Mouse (Mus musculus) forebrain, embryonic 14.5 days (tissue): ENCODE measurements around the gene Mxd4. TPM values are rescaled to one million over a fixed set of nuclear protein-coding genes. Genes with fewer than 3 reads are reported as not detected.

Source experiments
- ATAC-seq: fragments of 200-750 bp; cut with Nextera tagmentation; 2 replicates; pipeline ENCODE4 v1.8.0; 2017; ENCODE audit warnings: mild to moderate bottlenecking, moderate library complexity
- DNase-seq: peaks from one replicate; pipeline ENCODE4 v3.0.0-alpha.2; 2015; ENCODE audit warnings: low spot score
- H3K27ac ChIP-seq: fragments of 300-500 bp; sonication (generic); 2 replicates; pipeline ENCODE4 v1.5.1; 2014; ENCODE audit warnings: low read depth, mild to moderate bottlenecking, control low read depth, low read length, moderate library complexity
- H3K27me3 ChIP-seq: fragments of 300-500 bp; sonication (generic); replicated peaks from 2 replicates; pipeline ENCODE4 v1.6.1; 2014; ENCODE audit warnings: low read length, control low read depth, mixed read lengths; ENCODE audit not compliant: control insufficient read depth, insufficient read depth
- H3K36me3 ChIP-seq: fragments of 300-500 bp; sonication (generic); 2 replicates; pipeline ENCODE4 v1.6.1; 2014; ENCODE audit warnings: low read length, control low read depth; ENCODE audit not compliant: control insufficient read depth, insufficient read depth
- H3K4me1 ChIP-seq: fragments of 300-500 bp; sonication (generic); 2 replicates; pipeline ENCODE4 v1.6.1; 2014; ENCODE audit warnings: antibody characterized with exemption, low read length, control low read depth; ENCODE audit not compliant: control insufficient read depth, insufficient read depth
- H3K4me2 ChIP-seq: fragments of 300-500 bp; sonication (generic); 2 replicates; pipeline ENCODE4 v1.6.1; 2014; ENCODE audit warnings: mild to moderate bottlenecking, control low read depth, low read length
- H3K4me3 ChIP-seq: fragments of 300-500 bp; sonication (generic); 2 replicates; pipeline ENCODE4 v1.5.1; 2014; ENCODE audit warnings: low read depth, low read length, control low read depth
- H3K9ac ChIP-seq: fragments of 300-500 bp; sonication (generic); 2 replicates; pipeline ENCODE4 v1.6.1; 2014; ENCODE audit warnings: mild to moderate bottlenecking, low read length, control low read depth, moderate library complexity
- H3K9me3 ChIP-seq: fragments of 300-500 bp; sonication (generic); replicated peaks from 2 replicates; pipeline ENCODE4 v1.6.1; 2016; ENCODE audit warnings: low read length, control low read depth, mixed read lengths; ENCODE audit not compliant: control insufficient read depth
- WGBS: fragments of 180-500 bp; shearing (Covaris S2); extraction: QIAGEN DNeasy Blood & Tissue Kit; methylation state at CpG from one replicate; pipeline ENCODE4 v1.1.7; 2014; 5-methylcytosine and 5-hydroxymethylcytosine counted together
- polyA plus RNA-seq: library from polyadenylated mRNA; unstranded; fragments of >200 nt; fragmentation: Nextera tagmentation; extraction: Ambion mirVana; gene quantifications from 2 replicates; pipeline ENCODE4 v1.2.1, GENCODE M21; 2014

Gene Mxd4
- polyA plus RNA-seq = 25.7 and 29.9 TPM in 2 replicates

- DNase-seq (peak; percentile 100), ATAC-seq (peak; percentile 99)
- H3K4me2 ChIP-seq = peak within 1 kb of the TSS; percentile 90
- H3K4me3 ChIP-seq = peak within 1 kb of the TSS; percentile 91
- under 1% methylated on average over 59 of the region's 60 CpGs for WGBS
- peaks cover 10% of the 10 kb centered on the region; the same call in 1 of the 2 replicates for H3K36me3 ChIP-seq
- H3K9me3 ChIP-seq = no peaks in the 10 kb centered on the region
- peaks cover 27% of the 10 kb centered on the region for H3K4me1 ChIP-seq
- H3K27me3 ChIP-seq = no peaks in the 10 kb centered on the region
- peak within 1 kb of the TSS; percentile 84 for H3K9ac ChIP-seq
- H3K27ac ChIP-seq = peak within 1 kb of the TSS; percentile 90
Observed at GRCm38 (mm10) chr5:34187601-34188316, at the start of gene Mxd4. TSS of gene Mxd4 (minus strand) at chr5:34187720.

- Histone ChIP-seq H3K4me2 (no peak overlapping the region), H3K9ac (no peak overlapping the region), H3K36me3 (no peaks in the 10 kb centered on the region), H3K27me3 (no peaks in the 10 kb centered on the region), H3K4me3 (no peak overlapping the region), H3K9me3 (no peaks in the 10 kb centered on the region), H3K4me1 (no peaks in the 10 kb centered on the region), H3K27ac (no peak overlapping the region)
- DNase-seq (no peak), ATAC-seq (no peak)
- WGBS = 55% methylated on average over 10 of the region's 10 CpGs
Observed at GRCm38 (mm10) chr5:34235898-34236420, 48.4 kb upstream of the Mxd4 start.

GRCm38 (mm10) chr5:34235056-34235455 lies 47.5 kb upstream of the Mxd4 start:
- no peaks in the 10 kb centered on the region for H3K4me1 ChIP-seq
- no peaks in the 10 kb centered on the region for H3K27me3 ChIP-seq
- DNase-seq = no peak
- no peak for ATAC-seq
- H3K4me3 ChIP-seq = no peak overlapping the region
- no peak overlapping the region for H3K27ac ChIP-seq
- no peaks in the 10 kb centered on the region for H3K36me3 ChIP-seq
- H3K9me3 ChIP-seq = no peaks in the 10 kb centered on the region
- 66% methylated on average over 4 of the region's 4 CpGs for WGBS
- H3K9ac ChIP-seq = no peak overlapping the region
- no peak overlapping the region for H3K4me2 ChIP-seq

- H3K4me1 ChIP-seq = no peaks in the 10 kb centered on the region
- no peak overlapping the region for H3K4me3 ChIP-seq
- DNase-seq (no peak), ATAC-seq (no peak)
- H3K27me3 ChIP-seq = no peaks in the 10 kb centered on the region
- 81% methylated on average over 6 of the region's 6 CpGs for WGBS
- no peaks in the 10 kb centered on the region for H3K9me3 ChIP-seq
- H3K27ac ChIP-seq = no peak overlapping the region
- H3K9ac ChIP-seq = no peak overlapping the region
- H3K4me2 ChIP-seq = no peak overlapping the region
- H3K36me3 ChIP-seq = no peaks in the 10 kb centered on the region
Observed at GRCm38 (mm10) chr5:34233221-34233515, 45.6 kb upstream of the Mxd4 start.

- Histone ChIP-seq H3K36me3 (no peaks in the 10 kb centered on the region), H3K9me3 (no peaks in the 10 kb centered on the region), H3K4me3 (no peak overlapping the region), H3K27me3 (no peaks in the 10 kb centered on the region), H3K27ac (no peak overlapping the region), H3K9ac (no peak overlapping the region), H3K4me1 (no peaks in the 10 kb centered on the region), H3K4me2 (no peak overlapping the region)
- DNase-seq = no peak
- 69% methylated on average over 8 of the region's 8 CpGs for WGBS
- no peak for ATAC-seq
Observed at GRCm38 (mm10) chr5:34232481-34233220, 45.1 kb upstream of the Mxd4 start.

GRCm38 (mm10) chr5:34231901-34232300 lies 44.4 kb upstream of the Mxd4 start:
- H3K4me1 ChIP-seq = no peaks in the 10 kb centered on the region

GRCm38 (mm10) chr5:34230599-34231485 lies 43.3 kb upstream of the Mxd4 start:
- no peak for ATAC-seq
- Histone ChIP-seq H3K27me3 (no peaks in the 10 kb centered on the region), H3K9me3 (no peaks in the 10 kb centered on the region), H3K36me3 (no peaks in the 10 kb centered on the region), H3K4me2 (no peak overlapping the region), H3K4me1 (no peaks in the 10 kb centered on the region), H3K27ac (no peak overlapping the region), H3K4me3 (no peak overlapping the region), H3K9ac (no peak overlapping the region)
- DNase-seq = no peak
- WGBS = 91% methylated on average over 9 of the region's 9 CpGs

More at GRCm38 (mm10) chr5:34231901-34232300, 44.4 kb upstream of the Mxd4 start:
- 87% methylated on average over 6 of the region's 6 CpGs for WGBS
- Histone ChIP-seq H3K4me3 (no peak overlapping the region), H3K27me3 (no peaks in the 10 kb centered on the region), H3K9ac (no peak overlapping the region), H3K4me2 (no peak overlapping the region), H3K36me3 (no peaks in the 10 kb centered on the region), H3K27ac (no peak overlapping the region), H3K9me3 (no peaks in the 10 kb centered on the region)
- no peak for ATAC-seq
- no peak for DNase-seq

- ATAC-seq = no peak
- DNase-seq = no peak
- Histone ChIP-seq H3K4me3 (no peak overlapping the region), H3K9ac (no peak overlapping the region), H3K4me1 (no peaks in the 10 kb centered on the region), H3K9me3 (no peaks in the 10 kb centered on the region), H3K36me3 (no peaks in the 10 kb centered on the region), H3K27ac (no peak overlapping the region), H3K27me3 (no peaks in the 10 kb centered on the region), H3K4me2 (no peak overlapping the region)
- WGBS = 87% methylated on average over 5 of the region's 5 CpGs
Observed at GRCm38 (mm10) chr5:34229503-34229902, 42.0 kb upstream of the Mxd4 start.
